Mouse (Mus musculus): ENCODE results near the gene Cyld. TPM values are rescaled to one million over a fixed set of nuclear protein-coding genes. Genes with fewer than 3 reads are reported as not detected.
A peak's percentile ranks its signal among the peaks of the same experiment; 100 is the strongest.
"Not testable (repeated sequence)": the region's sequence is repeated elsewhere in the genome, so short reads cannot be mapped to it uniquely, and the experiment has no call there.

Gene Cyld
- total and polyA plus RNA-seq, 2 experiments from 2014 or later: 10.6 to 22.7 TPM

GRCm38 (mm10) chr8:88788335-88788734 lies 91.5 kb downstream of the Cyld start:
- H3K4me1 ChIP-seq (ENCODE audit: insufficient read depth); H3K27me3 ChIP-seq (ENCODE audit: insufficient read depth, low read length); DNase-seq; H3K9ac ChIP-seq; H3K36me3 ChIP-seq (ENCODE audit: insufficient read depth); H3K4me3 ChIP-seq (ENCODE audit: low read depth, low read length); ATAC-seq; H3K4me2 ChIP-seq (ENCODE audit: low read depth); H3K9me3 ChIP-seq (ENCODE audit: low read length); H3K27ac ChIP-seq (ENCODE audit: low read depth, low read length): not testable (repeated sequence)
- 78% methylated on average over 3 of the region's 3 CpGs for WGBS
- TF ChIP-seq CTCF (IDR thresholded peaks at IDR 0.05; ENCODE audit: low read depth): peak; percentile 31; the same call in 1 of the 2 replicates

- no peaks in the 10 kb centered on the region for H3K9me3 ChIP-seq (ENCODE audit: low read length)
- H3K36me3 ChIP-seq (ENCODE audit: insufficient read depth): no peaks in the 10 kb centered on the region
- DNase-seq (no peak), ATAC-seq (no peak)
- H3K4me2 ChIP-seq (ENCODE audit: low read depth): no peak overlapping the region
- no peak overlapping the region for H3K4me3 ChIP-seq (ENCODE audit: low read depth, low read length)
- no peaks in the 10 kb centered on the region for H3K27me3 ChIP-seq (ENCODE audit: insufficient read depth, low read length)
- H3K27ac ChIP-seq (ENCODE audit: low read depth, low read length): no peak overlapping the region
- TF ChIP-seq CTCF (IDR thresholded peaks at IDR 0.05; ENCODE audit: low read depth): no peak
- H3K4me1 ChIP-seq (ENCODE audit: insufficient read depth): 0 out of 2 replicates have a peak, but pooled peaks cover 5% of the 10 kb centered on the region
- no peak overlapping the region for H3K9ac ChIP-seq
- WGBS: 70% methylated on average over 8 of the region's 8 CpGs
Measured at GRCm38 (mm10) chr8:88792691-88793323, 96.0 kb downstream of the Cyld start.

- Histone ChIP-seq H3K9ac (peak overlapping the region; percentile 22; the same call in 1 of the 2 replicates), H3K9me3 (ENCODE audit: low read length) (no peaks in the 10 kb centered on the region), H3K27ac (ENCODE audit: low read depth, low read length) (no peak overlapping the region), H3K36me3 (ENCODE audit: insufficient read depth) (no peaks in the 10 kb centered on the region), H3K27me3 (ENCODE audit: insufficient read depth, low read length) (no peaks in the 10 kb centered on the region), H3K4me2 (ENCODE audit: low read depth) (peak overlapping the region; percentile 40), H3K4me3 (ENCODE audit: low read depth, low read length) (no peak overlapping the region), H3K4me1 (ENCODE audit: insufficient read depth) (0 out of 2 replicates have a peak, but pooled peaks cover 5% of the 10 kb centered on the region)
- ATAC-seq (no peak), DNase-seq (no peak)
- TF ChIP-seq CTCF (IDR thresholded peaks at IDR 0.05; ENCODE audit: low read depth): no peak
- 64% methylated on average over 9 of the region's 9 CpGs for WGBS
Measured at GRCm38 (mm10) chr8:88793324-88793722, 96.5 kb downstream of the Cyld start.

GRCm38 (mm10) chr8:88793746-88794614 lies 97.2 kb downstream of the Cyld start:
- TF ChIP-seq CTCF (IDR thresholded peaks at IDR 0.05; ENCODE audit: low read depth): no peak
- H3K4me3 ChIP-seq (ENCODE audit: low read depth, low read length): 0 out of 2 replicates have a peak overlapping the region, but pooled peaks have one; percentile 8
- H3K36me3 ChIP-seq (ENCODE audit: insufficient read depth): no peaks in the 10 kb centered on the region
- H3K9me3 ChIP-seq (ENCODE audit: low read length): no peaks in the 10 kb centered on the region
- 0 out of 2 replicates have a peak, but pooled peaks cover 5% of the 10 kb centered on the region for H3K4me1 ChIP-seq (ENCODE audit: insufficient read depth)
- peak; percentile 7 for DNase-seq
- peak overlapping the region; percentile 22; the same call in 1 of the 2 replicates for H3K9ac ChIP-seq
- H3K27me3 ChIP-seq (ENCODE audit: insufficient read depth, low read length): no peaks in the 10 kb centered on the region
- H3K4me2 ChIP-seq (ENCODE audit: low read depth): peak overlapping the region; percentile 40
- no peak overlapping the region for H3K27ac ChIP-seq (ENCODE audit: low read depth, low read length)
- ATAC-seq: peak; percentile 71
- 33% methylated on average over 24 of the region's 24 CpGs for WGBS

GRCm38 (mm10) chr8:88794615-88794907 lies 97.7 kb downstream of the Cyld start:
- H3K4me3 ChIP-seq (ENCODE audit: low read depth, low read length): no peak overlapping the region
- no peak overlapping the region for H3K27ac ChIP-seq (ENCODE audit: low read depth, low read length)
- no peaks in the 10 kb centered on the region for H3K9me3 ChIP-seq (ENCODE audit: low read length)
- no peak overlapping the region for H3K4me2 ChIP-seq (ENCODE audit: low read depth)
- DNase-seq (peak; percentile 35), ATAC-seq (peak; percentile 47)
- WGBS: 69% methylated on average over 7 of the region's 7 CpGs
- no peaks in the 10 kb centered on the region for H3K36me3 ChIP-seq (ENCODE audit: insufficient read depth)
- H3K27me3 ChIP-seq (ENCODE audit: insufficient read depth, low read length): no peaks in the 10 kb centered on the region
- H3K4me1 ChIP-seq (ENCODE audit: insufficient read depth): 0 out of 2 replicates have a peak, but pooled peaks cover 5% of the 10 kb centered on the region
- peak; percentile 63 for TF ChIP-seq CTCF (IDR thresholded peaks at IDR 0.05; ENCODE audit: low read depth)
- H3K9ac ChIP-seq: no peak overlapping the region

- H3K9me3 ChIP-seq (ENCODE audit: low read length): no peaks in the 10 kb centered on the region
- no peaks in the 10 kb centered on the region for H3K27me3 ChIP-seq (ENCODE audit: insufficient read depth, low read length)
- H3K36me3 ChIP-seq (ENCODE audit: insufficient read depth): no peaks in the 10 kb centered on the region
- no peak overlapping the region for H3K27ac ChIP-seq (ENCODE audit: low read depth, low read length)
- H3K4me1 ChIP-seq (ENCODE audit: insufficient read depth): 0 out of 2 replicates have a peak, but pooled peaks cover 5% of the 10 kb centered on the region
- no peak overlapping the region for H3K9ac ChIP-seq
- TF ChIP-seq CTCF (IDR thresholded peaks at IDR 0.05; ENCODE audit: low read depth): no peak
- DNase-seq (no peak), ATAC-seq (no peak)
- H3K4me2 ChIP-seq (ENCODE audit: low read depth): no peak overlapping the region
- 91% methylated on average over 5 of the region's 5 CpGs for WGBS
- no peak overlapping the region for H3K4me3 ChIP-seq (ENCODE audit: low read depth, low read length)
Measured at GRCm38 (mm10) chr8:88795896-88796295, 99.1 kb downstream of the Cyld start.

GRCm38 (mm10) chr8:88796651-88797050 lies 99.8 kb downstream of the Cyld start:
- Histone ChIP-seq H3K9me3 (ENCODE audit: low read length) (no peaks in the 10 kb centered on the region), H3K27ac (ENCODE audit: low read depth, low read length) (no peak overlapping the region), H3K36me3 (ENCODE audit: insufficient read depth) (no peaks in the 10 kb centered on the region), H3K4me3 (ENCODE audit: low read depth, low read length) (no peak overlapping the region), H3K4me2 (ENCODE audit: low read depth) (no peak overlapping the region), H3K9ac (no peak overlapping the region), H3K27me3 (ENCODE audit: insufficient read depth, low read length) (no peaks in the 10 kb centered on the region), H3K4me1 (ENCODE audit: insufficient read depth) (0 out of 2 replicates have a peak, but pooled peaks cover 5% of the 10 kb centered on the region)
- TF ChIP-seq CTCF (IDR thresholded peaks at IDR 0.05; ENCODE audit: low read depth): no peak
- WGBS: 93% methylated on average over 9 of the region's 9 CpGs
- ATAC-seq: no peak
- DNase-seq: no peak

Other genes with a start within 250 kb of the Cyld start
- 18.8 and 22.8 TPM in 2 replicates for gene Nkd1, start 175.7 kb upstream of the Cyld start, total RNA-seq (2014; rRNA removed)
- 30.5 and 33.6 TPM in 2 replicates for gene Nkd1, start 175.7 kb upstream of the Cyld start, polyA plus RNA-seq (2015; fragmentation: Nextera tagmentation; extraction: Ambion mirVana)
- gene Snx20, start 60.9 kb upstream of the Cyld start, total RNA-seq (2014; rRNA removed): 1.5 and 1.6 TPM in 2 replicates
- gene Snx20, start 60.9 kb upstream of the Cyld start, polyA plus RNA-seq (2015; fragmentation: Nextera tagmentation; extraction: Ambion mirVana): 1.9 and 2.0 TPM in 2 replicates
- 0.38 and 0.76 TPM in 2 replicates for gene Nod2, start 49.7 kb upstream of the Cyld start, total RNA-seq (2014; rRNA removed)
- 0.05 and 0.06 TPM in 2 replicates for gene Nod2, start 49.7 kb upstream of the Cyld start, polyA plus RNA-seq (2015; fragmentation: Nextera tagmentation; extraction: Ambion mirVana)